Mouse (Mus musculus): ENCODE measurements around the gene Hexdc. TPM values are rescaled to one million over a fixed set of nuclear protein-coding genes. Genes with fewer than 3 reads are reported as not detected.
A peak's percentile ranks its signal among the peaks of the same experiment; 100 is the strongest.

Hexdc gene
- polyA plus RNA-seq, 1 experiment, result 11.0 TPM

DNA sequence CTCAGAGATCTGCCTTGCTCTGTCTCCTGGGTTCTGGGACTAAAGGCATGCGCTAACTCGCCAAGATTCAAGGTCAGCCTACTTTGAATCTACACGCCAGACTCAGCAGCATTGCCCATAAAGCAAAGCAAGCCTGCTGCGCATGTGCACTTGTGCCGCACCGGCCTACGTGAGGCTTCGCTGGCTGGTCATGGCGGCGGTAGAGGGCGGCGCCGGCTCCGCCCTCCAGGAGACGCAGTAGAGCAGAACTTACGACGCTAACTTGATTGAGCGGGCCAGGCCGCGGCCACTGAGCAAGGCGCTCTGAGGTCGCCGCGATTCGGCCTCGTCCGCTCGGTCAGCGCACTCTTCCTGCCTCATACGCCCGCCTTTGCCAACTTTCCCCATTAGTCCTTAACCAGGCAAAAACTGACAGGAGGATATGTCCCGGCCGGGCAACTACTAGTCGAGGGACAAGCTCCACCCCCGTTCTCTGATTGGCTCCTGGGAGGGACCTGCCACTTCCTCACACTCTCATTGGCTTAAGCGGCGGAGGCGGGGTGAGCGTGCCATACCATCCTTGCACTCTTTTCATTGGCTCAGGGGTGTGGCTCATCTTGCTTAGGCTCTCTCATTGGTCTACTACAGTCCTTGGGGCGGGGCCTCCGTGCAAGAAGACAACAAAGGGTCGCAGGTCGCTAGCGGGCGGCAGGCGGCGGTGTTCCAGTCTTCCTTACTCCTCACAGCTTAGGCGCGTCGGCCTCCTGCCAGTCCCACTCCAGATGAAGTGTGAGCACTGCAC, 32.5 kb downstream of the Hexdc start, which contains the start of gene Narf:
Gene Narf, plus strand, starts transcription at position 690 of the 781 bp plus-strand sequence.
- Histone ChIP-seq H3K36me3 (ENCODE audit: control insufficient read depth, insufficient read depth, low read length) (peaks cover 6% of the 10 kb centered on the region), H3K27me3 (ENCODE audit: control insufficient read depth, insufficient read depth, low read length) (no peaks in the 10 kb centered on the region), H3K4me1 (ENCODE audit: control insufficient read depth, insufficient read depth, insufficient read length) (peaks cover 9% of the 10 kb centered on the region; the same call in 1 of the 2 replicates), H3K27ac (ENCODE audit: insufficient read depth, low read length) (peak within 1 kb of the TSS; percentile 98), H3K4me3 (ENCODE audit: extremely low read depth, insufficient read depth, insufficient read length) (peak within 1 kb of the TSS; percentile 84)
- DNase-seq (ENCODE audit: low read depth in 1 of 2, low spot score in 2 of 2), result peak; percentile 98 to 99
- TF ChIP-seq CTCF (IDR thresholded peaks at IDR 0.05; ENCODE audit: extremely low read depth, insufficient read depth, insufficient read length, insufficient replicate concordance) (peak; percentile 49; the same call in 1 of the 2 replicates), POLR2A (IDR thresholded peaks at IDR 0.05; ENCODE audit: low read depth, low read length) (peak; percentile 81)
- under 1% methylated on average over 50 of the region's 50 CpGs for WGBS

DNA sequence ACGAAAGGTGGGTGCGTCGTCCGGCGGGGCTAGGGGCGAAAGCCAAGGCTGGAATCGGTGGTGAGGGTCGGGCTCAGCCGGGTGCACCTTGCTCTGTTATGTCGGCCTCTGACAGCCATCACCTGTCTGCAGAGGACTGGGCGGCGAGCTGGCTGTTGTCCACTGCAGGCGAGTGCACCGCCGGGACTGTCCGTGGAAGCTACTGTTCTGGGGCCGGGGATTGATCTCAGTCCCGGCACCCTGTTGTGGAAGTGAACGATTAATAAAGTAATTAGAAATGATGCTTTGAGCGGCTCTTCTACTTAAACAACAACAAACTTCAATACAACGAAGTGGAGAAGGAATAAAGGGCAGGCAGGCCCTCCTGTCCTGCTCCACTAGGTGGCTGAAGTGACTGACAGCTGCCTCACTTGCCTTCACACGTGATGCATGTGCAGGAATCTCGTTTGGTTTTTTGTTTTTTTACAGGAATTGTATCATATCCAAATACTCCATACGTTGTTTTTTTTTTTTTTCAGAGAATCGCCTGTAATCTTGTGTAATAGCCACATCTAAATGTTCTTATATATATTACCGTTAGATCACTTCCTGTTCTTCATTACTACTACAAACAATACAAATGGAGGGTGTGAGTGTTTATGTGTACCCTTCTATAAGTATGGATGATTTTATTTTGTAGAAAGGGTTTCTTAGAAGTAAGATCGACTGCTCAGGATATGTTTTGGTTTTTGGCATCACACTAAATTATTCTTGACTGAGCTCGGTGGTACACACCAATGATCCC, 33.3 kb downstream of the Hexdc start:
- Histone ChIP-seq H3K36me3 (ENCODE audit: control insufficient read depth, insufficient read depth, low read length) (peaks cover 10% of the 10 kb centered on the region), H3K4me3 (ENCODE audit: extremely low read depth, insufficient read depth, insufficient read length) (peak overlapping the region; percentile 84), H3K27me3 (ENCODE audit: control insufficient read depth, insufficient read depth, low read length) (no peaks in the 10 kb centered on the region), H3K4me1 (ENCODE audit: control insufficient read depth, insufficient read depth, insufficient read length) (peaks cover 9% of the 10 kb centered on the region; the same call in 1 of the 2 replicates), H3K27ac (ENCODE audit: insufficient read depth, low read length) (peak overlapping the region; percentile 85)
- TF ChIP-seq POLR2A (IDR thresholded peaks at IDR 0.05; ENCODE audit: low read depth, low read length), result no peak
- TF ChIP-seq CTCF (IDR thresholded peaks at IDR 0.05; ENCODE audit: extremely low read depth, insufficient read depth, insufficient read length, insufficient replicate concordance), result peak; percentile 18; the same call in 1 of the 2 replicates
- WGBS, result 2% methylated on average over 28 of the region's 28 CpGs
- peak in 1 of 2 experiments; percentile 31 for DNase-seq (ENCODE audit: low read depth in 1 of 2, low spot score in 2 of 2)

DNA sequence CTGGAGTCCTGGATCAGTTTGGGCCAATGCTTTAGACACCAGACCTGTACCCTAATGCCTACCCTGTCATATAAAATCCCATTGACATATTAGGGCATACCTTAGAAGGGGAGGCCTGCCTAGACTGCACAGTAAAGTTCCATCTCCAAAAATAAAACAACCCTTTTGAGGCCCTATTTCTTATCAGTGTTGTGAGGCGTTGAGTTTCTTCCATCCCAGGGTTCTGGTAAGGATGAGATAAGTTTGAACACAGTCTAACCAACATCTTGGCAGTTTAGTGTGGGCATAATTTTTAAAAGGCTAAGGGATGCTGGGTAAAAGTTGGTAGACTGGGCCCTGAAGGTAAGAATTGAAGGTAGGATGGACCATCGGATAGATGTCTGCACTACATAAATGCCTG, 35.4 kb downstream of the Hexdc start:
- no peak overlapping the region for H3K4me3 ChIP-seq (ENCODE audit: extremely low read depth, insufficient read depth, insufficient read length)
- H3K27me3 ChIP-seq (ENCODE audit: control insufficient read depth, insufficient read depth, low read length), result no peaks in the 10 kb centered on the region
- 0 out of 2 replicates have a peak overlapping the region, but pooled peaks have one; percentile 29 for H3K27ac ChIP-seq (ENCODE audit: insufficient read depth, low read length)
- 87% methylated on average over 2 of the region's 2 CpGs for WGBS
- no peak for DNase-seq (ENCODE audit: low read depth in 1 of 2, low spot score in 2 of 2)
- peaks cover 9% of the 10 kb centered on the region; the same call in 1 of the 2 replicates for H3K4me1 ChIP-seq (ENCODE audit: control insufficient read depth, insufficient read depth, insufficient read length)
- H3K36me3 ChIP-seq (ENCODE audit: control insufficient read depth, insufficient read depth, low read length), result peaks cover 19% of the 10 kb centered on the region
- TF ChIP-seq CTCF (IDR thresholded peaks at IDR 0.05; ENCODE audit: extremely low read depth, insufficient read depth, insufficient read length, insufficient replicate concordance) (no peak), POLR2A (IDR thresholded peaks at IDR 0.05; ENCODE audit: low read depth, low read length) (no peak)

DNA sequence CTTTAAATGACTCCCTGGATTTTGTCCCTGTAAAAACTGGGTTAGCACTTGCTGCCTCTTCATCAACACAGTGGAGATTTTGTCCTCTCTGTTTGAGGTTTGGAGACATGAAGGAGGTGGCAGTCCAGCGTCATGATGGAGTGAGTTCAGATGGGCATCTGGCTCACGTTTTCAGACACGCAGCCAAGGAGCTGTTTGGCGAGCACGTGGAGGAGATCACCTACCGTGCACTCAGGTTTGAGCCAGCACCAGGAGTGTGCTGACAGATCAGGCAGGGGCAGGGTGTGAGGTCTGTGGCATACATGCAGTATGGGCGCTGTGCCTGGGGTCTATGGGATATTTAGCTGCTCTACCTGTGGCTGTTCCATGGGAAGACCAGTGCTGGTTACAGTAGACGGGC, 46.0 kb downstream of the Hexdc start:
- H3K27me3 ChIP-seq (ENCODE audit: control insufficient read depth, insufficient read depth, low read length), result no peaks in the 10 kb centered on the region
- no peaks in the 10 kb centered on the region for H3K4me1 ChIP-seq (ENCODE audit: control insufficient read depth, insufficient read depth, insufficient read length)
- 96% methylated on average over 8 of the region's 8 CpGs for WGBS
- no peak overlapping the region for H3K27ac ChIP-seq (ENCODE audit: insufficient read depth, low read length)
- no peak for TF ChIP-seq CTCF (IDR thresholded peaks at IDR 0.05; ENCODE audit: extremely low read depth, insufficient read depth, insufficient read length, insufficient replicate concordance)
- TF ChIP-seq POLR2A (IDR thresholded peaks at IDR 0.05; ENCODE audit: low read depth, low read length), result no peak
- peaks cover 68% of the 10 kb centered on the region for H3K36me3 ChIP-seq (ENCODE audit: control insufficient read depth, insufficient read depth, low read length)
- no peak for DNase-seq (ENCODE audit: low read depth in 1 of 2, low spot score in 2 of 2)
- H3K4me3 ChIP-seq (ENCODE audit: extremely low read depth, insufficient read depth, insufficient read length), result no peak overlapping the region

DNA sequence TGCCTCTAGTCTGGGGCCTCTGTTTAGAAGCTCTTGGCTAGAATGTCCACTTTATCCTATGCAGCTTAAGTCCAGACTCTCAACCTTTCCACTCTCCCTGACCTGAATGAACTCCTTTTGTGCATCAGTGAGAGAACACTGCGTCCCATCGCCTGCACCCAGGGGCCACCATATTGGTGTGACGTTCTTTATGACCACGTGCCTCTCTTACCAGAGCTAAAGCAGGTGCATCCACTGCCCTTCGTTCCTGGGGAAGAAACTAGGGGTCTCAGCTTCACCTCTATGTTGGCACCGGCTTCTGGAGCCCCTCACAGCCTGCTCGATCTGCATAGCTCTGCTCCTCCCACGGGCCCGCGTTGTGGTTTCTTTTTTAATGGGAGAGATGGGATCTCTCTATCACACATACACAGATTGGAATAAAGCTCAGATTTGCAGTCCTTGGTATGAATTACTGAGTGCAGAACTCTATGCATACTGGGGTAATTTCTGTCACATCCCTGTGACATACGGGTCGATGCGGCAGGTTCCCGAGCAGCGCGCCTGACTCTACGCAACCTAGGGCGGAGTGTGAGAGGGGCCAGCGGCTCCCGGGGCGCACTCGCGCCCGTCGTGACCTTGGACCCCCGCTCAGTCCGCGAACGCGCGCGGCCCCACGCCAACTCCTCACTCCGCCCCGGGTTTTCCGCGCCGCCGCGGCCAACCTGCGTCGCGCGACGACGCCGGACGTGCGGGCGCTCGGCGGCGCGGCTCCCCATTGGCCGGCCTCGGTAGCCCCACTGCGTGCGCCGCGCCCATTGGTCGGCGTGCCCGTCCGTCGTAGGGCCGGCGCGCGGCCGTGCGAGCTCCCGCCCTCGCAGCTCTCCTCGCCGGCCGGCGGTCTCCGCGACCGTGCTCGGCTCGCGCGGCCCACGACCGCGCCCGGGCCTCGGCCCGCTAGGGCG, 55.2 kb downstream of the Hexdc start, which contains the start of gene Foxk2:
Gene Foxk2, plus strand, starts transcription at position 831 of the 941 bp plus-strand sequence.
- TF ChIP-seq CTCF (IDR thresholded peaks at IDR 0.05; ENCODE audit: extremely low read depth, insufficient read depth, insufficient read length, insufficient replicate concordance), result no peak
- TF ChIP-seq POLR2A (IDR thresholded peaks at IDR 0.05; ENCODE audit: low read depth, low read length), result no peak; the same call in 1 of the 2 replicates
- Histone ChIP-seq H3K27me3 (ENCODE audit: control insufficient read depth, insufficient read depth, low read length) (no peaks in the 10 kb centered on the region), H3K4me3 (ENCODE audit: extremely low read depth, insufficient read depth, insufficient read length) (peak within 1 kb of the TSS; percentile 94), H3K27ac (ENCODE audit: insufficient read depth, low read length) (peak within 1 kb of the TSS; percentile 87), H3K36me3 (ENCODE audit: control insufficient read depth, insufficient read depth, low read length) (peaks cover 5% of the 10 kb centered on the region; the same call in 1 of the 2 replicates), H3K4me1 (ENCODE audit: control insufficient read depth, insufficient read depth, insufficient read length) (peaks cover 7% of the 10 kb centered on the region; the same call in 1 of the 2 replicates)
- DNase-seq (ENCODE audit: low read depth in 1 of 2, low spot score in 2 of 2), result peak; percentile 82 to 91
- under 1% methylated on average over 89 of the region's 91 CpGs for WGBS

Data from spleen, adult 2 months (tissue).